Mouse (Mus musculus): ENCODE measurements around the gene Cracr2b.

The Cracr2b gene

DNA sequence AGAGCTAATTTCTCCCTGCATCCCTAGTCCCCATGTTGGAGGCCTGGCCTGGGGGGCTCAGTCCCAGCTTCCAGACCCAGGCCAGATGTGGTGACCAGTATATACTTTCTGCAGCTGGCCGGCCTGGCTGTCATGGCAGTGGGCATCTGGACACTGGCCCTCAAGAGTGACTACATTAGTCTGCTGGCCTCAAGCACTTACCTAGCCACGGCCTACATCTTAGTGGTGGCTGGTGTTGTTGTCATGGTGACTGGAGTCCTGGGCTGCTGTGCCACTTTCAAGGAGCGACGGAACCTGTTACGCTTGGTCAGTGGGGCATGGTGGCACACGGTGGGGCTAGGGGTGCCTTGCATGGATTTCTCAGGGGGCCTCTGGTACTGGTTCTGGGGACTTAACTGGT, 8.5 kb downstream of the Cracr2b start:
- DNase-seq (ENCODE audit: low read depth, low spot score) = no peak

DNA sequence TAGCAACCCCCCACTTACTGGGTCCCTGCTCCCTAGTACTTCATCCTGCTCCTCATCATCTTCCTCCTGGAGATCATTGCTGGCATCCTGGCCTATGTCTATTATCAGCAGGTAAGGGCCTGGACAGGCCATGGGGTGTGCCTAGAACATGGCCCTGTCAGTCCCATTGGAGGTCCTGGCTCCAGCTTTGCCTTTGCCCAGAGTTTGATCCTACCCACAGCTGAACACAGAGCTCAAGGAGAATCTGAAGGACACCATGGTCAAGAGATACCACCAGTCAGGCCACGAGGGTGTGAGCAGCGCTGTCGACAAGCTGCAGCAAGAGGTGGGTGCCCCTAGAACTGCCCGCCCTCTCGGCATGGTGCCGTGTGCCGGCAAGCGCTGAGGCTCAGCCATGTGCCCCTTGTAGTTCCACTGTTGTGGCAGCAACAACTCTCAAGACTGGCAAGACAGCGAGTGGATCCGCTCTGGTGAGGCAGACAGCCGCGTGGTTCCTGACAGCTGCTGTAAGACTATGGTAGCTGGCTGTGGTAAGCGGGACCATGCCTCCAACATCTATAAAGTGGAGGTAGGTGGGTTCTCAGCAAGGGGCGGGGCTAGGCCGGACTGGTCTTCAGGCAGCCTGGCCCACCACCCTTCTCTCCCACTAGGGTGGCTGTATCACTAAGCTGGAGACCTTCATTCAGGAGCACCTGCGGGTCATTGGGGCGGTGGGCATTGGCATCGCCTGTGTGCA, 9.2 kb downstream of the Cracr2b start:
- DNase-seq (ENCODE audit: low read depth, low spot score) = no peak

DNA sequence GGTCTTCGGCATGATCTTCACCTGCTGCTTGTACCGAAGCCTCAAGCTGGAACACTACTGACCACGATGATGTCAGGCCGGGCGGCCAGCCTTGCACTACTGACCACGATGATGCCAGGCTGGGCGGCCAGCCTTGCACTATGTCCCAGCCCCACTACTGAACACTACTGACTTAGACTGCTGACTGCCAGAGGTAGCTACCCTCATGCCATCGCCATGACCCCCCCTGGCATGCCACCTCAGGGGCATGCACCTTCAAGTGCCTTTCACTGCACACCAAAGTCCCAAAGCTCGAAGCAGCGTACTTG, 9.7 kb downstream of the Cracr2b start:
- DNase-seq (ENCODE audit: low read depth, low spot score) = no peak

DNA sequence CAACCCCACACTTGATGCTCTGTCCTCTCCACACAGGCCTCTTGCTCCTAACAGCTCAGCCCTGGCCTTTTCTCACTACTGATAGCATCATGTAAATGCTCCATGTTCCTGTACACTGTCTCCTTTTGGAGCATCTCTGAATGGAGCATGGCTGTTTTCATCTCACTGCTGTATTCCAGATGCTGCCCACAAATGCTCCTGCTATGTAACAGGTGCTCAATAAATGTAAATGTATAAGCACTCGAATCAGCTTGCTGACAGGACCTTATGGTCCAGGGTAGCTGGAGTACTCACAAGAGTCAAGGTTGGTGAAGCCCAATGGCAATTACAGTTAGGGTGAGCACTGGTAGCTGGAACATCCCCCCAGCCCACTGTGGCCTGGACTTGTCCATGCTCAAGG, 10.3 kb downstream of the Cracr2b start:
- no peak for DNase-seq (ENCODE audit: low read depth, low spot score)

DNA sequence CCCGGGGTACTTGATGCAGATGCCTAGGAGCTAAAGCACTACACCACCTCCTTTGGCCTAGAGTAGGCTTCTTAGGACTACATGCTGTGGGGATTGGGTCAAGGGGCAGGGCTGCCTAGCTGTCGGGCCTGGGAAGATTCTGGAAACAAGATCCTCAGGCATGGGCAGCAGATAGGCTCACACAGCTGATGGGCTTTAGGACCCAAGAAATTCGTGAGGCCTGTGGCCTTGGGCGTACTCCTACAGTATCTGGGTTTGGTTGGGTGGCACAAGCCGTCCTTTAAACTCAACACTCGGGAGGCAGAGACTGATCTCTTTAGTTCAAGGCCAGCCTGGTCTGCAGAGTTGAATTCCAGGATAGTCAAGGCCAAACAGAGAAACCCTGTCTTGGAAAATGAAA, 11.3 kb downstream of the Cracr2b start:
- no peak for DNase-seq (ENCODE audit: low read depth, low spot score)

DNA sequence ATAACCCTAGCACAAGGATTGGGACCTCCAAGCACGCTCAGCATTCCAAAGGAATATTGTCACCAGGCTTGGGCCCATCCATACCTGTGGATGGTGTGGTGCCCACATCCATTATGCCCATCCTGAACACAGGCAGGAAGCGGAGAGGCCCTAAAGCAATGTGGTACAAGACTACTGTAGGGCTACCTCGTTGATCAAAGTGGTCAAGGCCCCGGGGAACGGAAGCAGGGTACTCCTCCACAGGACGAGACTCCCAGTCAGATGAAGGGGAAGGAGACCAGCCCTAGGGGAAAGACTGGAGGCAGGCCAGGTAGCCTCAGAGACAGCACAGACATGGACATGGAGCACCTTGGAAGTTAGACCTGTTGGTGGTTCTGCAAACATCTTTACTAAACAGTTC, 11.9 kb downstream of the Cracr2b start:
- DNase-seq (ENCODE audit: low read depth, low spot score) = no peak

DNA sequence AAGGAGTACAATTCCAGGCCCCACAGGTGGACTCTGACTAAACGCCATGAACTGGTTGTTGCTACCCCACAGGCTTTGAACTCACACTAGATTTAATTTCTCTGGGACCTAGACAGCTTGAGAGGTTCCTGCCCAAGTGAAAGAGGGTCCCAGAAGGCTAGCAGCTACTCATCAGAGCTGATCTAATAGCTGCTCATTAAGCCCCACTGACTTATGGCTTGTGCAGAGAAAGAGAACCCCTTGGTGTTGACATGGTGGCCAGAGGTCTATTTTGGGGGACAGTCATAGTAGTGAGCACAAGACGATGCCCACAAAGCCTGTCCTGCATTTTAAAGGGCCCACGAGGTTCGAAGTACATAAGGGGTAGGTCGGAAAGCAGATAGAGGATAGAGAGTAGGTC, 13.3 kb downstream of the Cracr2b start:
- DNase-seq (ENCODE audit: low read depth, low spot score) = no peak

DNA sequence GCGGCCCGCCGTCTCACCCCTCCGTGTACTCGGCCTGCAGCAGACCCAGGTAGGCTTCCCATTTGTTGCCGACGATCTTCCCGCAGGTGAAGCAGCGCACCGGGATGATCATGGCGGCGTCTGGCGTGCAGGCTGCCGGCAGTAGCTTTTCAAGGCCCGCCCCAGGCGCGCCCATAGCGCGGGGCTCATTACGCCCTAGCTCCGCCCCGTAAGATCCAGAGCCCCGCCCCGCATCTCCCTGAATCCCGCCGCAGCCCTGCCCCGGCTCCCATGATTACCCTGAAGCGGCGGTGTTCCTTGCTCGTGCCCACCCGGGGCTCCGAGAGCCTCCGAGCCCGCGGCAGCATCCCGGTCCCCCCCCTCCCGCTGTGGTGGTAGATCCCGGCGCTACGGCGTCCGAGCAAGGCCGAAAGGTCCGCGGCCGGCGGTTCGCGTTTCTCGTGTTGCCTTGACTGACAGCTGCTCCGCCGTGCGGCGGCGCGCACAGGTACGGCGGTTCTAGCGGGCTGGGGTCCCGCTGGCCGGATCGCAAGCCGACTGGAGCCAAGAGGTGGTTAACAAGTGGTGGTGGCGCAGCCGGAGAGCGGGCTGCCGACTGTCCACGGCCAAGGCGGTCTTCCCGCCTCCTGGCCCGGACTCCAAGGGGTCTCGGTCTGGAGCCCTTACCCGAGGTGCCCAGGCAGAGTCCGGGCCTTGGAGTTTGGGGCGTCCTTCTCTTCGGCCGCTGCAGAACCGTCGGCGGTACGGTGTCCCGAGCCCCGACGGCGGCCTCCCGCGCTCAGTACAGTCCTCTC, 14.3 kb downstream of the Cracr2b start, which contains the start of the genes Polr2l and Tspan4:
Polr2l (minus strand) TSS at position 122 of the 794 bp plus-strand sequence.
Tspan4 (plus strand) TSS at position 230 of the 794 bp plus-strand sequence.
- DNase-seq (ENCODE audit: low read depth, low spot score) = peak; percentile 81

DNA sequence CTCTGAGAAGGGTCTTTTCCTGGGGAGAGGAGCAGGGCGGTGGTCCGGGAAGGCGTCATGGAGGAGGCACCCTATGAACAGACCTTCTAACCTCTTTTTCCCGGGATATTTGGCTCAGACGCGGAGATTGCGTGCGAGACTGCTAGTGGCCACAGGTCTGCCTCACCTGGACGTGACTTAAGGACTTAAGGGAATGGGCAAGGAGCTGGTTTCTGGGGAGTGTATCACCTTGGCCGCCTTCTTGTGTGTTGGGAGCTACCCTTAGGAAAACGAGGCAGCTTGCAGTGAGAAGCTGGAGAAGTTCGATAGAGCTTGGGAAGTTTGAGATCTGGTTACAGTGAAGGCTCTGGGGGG, 14.9 kb downstream of the Cracr2b start:
- DNase-seq (ENCODE audit: low read depth, low spot score) = no peak

DNA sequence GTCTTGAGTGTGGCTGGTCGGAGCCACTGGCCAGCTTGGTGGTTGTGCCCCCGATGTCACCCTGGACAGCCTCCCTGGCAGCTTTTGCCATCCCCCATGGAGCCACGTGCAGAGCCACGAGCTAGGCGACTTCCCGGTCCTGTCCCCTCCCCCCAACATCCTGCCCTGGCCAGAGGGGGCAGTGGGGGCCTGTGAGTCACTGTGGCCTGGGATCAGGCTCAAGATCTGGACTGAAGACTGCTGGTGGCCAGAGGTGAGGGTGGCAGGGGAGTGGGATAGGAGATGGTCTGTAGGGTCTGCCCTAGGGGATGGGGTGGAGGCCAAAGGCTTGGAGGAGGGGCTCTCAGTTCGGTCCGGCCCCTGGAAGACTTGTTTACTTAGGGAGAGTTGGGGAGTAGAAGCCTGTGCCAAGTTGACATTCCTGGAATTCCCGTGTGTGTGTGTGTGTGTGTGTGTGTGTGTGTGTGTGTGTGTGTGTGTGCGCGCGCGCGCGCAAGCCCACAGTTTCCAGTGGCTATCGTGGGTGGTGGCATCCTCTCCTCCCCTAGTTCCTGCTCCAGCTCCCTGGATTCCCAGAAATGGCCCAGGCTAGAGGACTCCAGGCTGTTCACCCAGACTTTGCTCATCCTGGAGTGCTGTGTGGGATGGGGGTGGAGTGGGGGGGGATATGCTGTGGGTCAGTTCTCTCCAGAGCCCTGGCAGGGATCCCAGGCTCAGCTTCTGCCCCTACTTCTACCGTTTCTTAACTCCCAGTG, 15.5 kb downstream of the Cracr2b start:
- no peak for DNase-seq (ENCODE audit: low read depth, low spot score)

DNA sequence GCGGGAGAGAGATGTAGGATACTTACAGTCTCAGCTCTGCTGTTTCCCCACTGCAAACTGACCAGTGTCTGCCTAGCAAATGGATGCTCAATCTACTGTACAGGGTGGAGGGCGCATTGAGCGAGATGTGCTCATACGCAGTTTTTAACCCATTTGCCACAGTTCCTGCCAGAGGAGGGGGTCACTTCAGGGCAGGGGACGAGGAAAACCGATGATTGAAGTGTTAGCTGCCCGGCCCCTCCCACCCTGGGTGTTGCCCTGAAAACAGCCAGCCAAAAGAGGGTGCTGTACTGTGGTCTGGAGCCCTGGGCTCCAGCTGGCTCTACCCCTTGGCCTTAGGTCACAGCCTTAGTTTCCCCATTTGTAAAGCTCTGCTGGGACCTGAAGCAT, 16.1 kb downstream of the Cracr2b start:
- DNase-seq (ENCODE audit: low read depth, low spot score) = no peak

DNA sequence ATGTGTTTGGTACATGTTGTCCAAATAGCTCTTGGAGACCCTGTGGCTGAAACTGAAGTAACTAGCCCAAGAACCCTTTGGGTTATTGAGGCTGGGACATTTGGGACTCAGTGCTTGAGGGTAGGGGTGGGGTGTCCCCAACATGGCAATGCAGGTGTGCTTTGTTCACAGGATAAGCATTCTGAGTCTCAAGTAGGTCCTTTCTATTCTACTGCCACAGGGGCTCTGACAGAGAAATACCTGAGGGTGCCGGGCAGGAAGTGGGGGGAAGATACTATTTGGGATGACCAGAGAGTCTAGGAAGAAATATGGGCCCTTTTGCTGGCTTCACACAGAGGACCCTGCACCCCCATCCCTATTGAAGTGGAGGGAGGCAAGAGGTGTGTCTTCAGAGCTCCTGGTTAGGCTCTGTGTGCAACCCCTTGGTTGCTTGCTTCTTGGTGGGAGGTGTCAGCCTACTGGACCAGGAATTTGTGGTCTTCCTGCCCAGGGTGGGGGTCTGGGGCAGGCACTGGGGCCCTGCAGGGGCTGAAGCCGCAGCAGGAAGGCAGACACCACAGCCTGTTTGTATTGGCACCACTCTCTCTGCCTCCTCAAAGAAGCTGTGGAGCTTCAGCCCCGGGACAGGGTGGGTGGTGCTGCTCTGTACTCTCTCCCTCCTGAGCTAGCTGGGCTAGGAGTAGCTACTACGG, 16.8 kb downstream of the Cracr2b start:
- DNase-seq (ENCODE audit: low read depth, low spot score) = no peak

DNA sequence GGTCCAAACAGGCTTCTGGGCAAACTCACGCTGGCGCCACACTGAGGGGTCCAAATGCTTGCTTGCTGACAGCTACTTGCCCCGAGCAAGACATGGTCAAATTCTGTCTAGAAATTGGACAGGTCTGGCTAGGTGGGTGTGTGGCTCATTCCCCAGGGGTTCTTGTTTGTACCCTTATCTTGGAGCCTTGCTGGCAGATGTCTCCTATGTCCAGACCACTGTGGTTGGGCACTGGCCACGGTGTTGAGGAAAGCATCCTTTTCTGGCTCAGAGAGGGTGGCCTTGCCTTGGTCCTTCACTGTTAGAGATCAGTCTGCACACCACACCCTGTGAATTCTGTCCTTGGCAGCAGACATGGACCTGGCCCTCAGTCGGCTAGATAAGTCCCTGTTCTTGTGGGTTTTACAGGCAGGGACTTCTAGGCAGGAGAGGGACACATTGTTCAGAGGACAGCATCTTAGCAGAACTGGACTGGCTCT, 17.4 kb downstream of the Cracr2b start:
- no peak for DNase-seq (ENCODE audit: low read depth, low spot score)

DNA sequence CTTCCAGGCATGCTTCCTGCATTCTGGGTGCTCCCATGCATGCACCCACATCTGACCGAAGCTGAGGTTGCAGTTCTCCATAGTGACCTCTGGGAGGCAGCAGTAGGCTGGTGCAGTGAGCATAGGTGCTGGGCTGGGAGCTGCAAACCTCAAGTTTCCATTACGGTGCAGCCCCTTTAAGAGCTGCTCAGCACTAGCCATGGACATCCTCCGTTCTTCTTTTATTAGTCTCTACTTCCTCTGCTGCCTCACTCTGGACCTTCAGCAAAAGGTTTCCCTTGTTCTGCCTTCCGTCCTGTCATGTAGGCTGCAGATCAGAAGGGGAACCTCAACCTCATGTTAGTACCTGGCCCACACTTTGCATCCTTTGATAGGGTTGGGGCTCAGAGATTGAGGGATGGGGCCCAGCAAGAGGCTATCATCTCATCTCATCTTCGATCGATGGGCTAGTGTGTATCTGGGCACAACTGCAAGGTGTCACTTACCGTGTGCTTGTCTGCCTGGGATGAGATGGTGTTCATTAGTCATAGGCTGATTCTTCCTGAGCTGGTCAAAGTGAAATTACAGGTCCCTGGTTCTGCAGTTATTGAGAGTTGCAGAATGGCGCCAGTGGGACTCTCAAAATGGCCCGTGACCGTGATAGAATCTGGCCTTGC, 20.1 kb downstream of the Cracr2b start:
- peak; percentile 80 for DNase-seq (ENCODE audit: low read depth, low spot score)

DNA sequence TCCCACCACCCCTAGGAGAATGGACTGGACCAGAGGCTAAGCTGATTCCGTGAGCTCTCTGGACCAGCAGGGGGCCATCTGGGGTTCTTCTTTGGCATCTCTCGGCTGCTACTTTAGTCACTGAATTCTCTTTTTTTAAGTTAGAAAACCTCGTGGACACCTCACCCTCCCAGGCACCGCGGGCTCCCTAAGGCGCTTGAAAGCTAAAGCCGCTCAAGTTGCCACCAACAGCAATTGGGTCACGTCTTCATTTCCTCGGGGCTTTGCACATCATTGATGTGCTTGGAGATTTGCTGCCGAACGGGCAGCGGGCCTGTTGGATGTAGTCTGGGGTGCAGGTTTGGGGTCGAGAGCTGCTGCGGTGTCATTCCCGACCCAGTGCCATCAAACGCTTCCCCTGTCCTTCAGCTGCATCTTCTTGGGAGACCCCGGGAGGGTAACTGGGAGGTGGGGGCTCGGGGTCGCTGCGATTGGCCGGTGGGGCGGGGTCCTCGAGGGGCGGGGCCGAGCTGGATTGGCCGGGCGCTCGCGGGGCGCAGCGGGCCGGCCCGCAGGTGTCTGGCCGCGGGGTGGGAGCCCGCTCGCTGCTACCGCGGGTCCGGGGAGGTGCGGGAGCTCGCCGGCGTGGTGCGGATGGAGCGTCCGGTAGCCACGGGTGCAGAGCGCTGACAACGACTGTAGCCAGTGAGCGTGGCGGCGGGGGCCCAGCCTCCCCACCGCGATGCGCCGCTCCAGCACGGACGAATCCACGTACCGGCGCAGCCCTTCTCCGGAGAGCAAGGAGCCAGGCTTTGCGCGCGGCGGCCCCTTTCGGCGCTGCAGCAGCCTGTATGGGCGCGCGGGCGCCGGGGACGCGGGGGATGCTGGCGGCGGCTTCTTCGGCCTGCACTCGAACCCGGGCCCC, 20.9 kb downstream of the Cracr2b start:
- no peak for DNase-seq (ENCODE audit: low read depth, low spot score)

DNA sequence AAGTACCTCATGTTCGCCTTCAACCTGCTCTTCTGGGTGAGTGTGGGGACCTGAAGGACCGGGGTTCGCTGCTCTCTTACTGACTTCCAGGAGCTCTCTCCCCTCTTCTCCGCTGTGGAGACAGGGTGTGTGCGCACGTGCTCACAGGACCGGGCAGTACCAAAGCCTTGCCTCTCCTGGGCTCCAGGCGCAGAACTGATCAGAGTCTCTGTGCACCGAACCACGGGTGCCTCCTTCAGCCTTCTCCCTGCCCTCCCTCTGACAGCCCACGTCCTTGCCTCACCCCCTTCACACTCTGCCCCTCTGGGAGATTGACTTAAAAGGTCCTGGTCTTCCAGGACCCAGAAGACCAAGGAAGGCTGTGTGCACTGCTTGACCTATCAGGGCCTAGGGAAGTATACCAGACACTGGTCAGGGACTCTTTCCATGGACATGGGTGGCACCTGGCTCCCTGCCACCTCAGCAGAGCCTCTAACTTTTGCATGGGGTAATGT, 21.7 kb downstream of the Cracr2b start:
- no peak for DNase-seq (ENCODE audit: low read depth, low spot score)

DNA sequence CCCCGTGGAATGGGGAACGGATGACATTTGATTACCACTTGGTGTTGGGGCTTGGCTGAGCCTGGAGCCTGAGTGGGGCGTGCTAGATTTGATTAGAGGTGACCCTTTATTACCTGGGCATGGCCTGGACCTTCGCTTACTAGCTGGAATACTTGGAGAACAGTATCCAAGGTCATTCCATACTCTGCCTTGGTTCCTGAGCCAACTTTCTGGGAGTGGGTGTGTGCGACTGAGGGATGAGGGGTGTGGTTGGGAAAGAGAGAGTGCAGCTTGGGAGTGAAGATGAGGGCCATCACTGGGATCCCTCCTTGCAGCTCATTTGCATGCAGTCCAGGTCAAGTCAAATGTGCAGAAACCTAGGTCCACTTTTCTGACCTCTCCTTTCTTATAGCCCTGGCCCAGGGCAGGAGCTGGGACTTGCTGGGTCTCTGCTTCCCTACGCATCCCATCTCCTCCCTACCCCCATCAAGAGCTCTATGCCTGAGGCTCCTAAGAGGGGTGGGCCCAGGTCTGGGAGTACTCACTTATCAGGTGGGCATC, 22.3 kb downstream of the Cracr2b start:
- no peak for DNase-seq (ENCODE audit: low read depth, low spot score)

DNA sequence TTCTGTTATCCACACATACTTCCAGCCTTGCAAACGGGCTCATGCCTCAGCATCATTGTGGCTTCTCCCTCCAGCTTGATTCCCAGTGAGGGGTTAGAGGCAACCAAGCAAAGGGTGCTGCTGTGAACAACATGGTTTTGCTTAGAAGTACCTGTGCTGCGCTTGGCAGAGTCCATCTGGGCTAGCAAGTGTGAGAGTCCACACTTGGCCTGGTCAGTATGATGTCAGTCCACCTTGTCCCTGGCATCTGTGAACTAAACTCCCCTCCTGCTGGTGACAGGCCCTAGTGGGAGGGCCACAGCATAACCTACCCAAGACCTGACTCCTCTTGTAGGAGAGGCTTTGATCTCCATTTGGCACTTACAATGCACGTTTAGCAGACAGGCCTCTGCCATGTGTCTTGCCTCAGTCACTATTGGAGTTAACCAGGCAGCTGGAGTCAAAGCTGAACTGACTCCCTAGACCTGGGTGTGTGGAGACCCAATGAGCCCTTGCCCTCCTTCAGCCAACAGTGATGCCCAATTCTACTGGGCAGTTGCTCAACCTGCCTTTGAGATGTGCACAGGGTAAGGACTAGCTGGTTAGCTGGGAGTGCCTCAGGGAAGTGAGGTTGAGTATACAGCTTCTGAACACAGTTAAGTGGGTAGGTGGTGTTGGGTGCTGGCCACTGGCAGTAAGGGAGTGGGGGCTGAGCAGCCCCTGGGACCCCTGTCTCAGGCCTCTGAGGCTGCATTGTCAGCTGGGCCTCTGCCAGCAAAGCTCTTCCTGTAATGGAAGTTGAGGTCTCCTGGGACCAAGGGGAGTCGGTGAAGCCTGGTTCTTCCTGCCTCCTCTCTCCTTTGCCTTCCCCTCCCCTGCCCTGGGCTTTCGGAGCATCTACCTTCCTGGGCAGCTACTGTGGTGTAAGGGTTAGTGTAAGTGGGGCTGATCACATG, 23.6 kb downstream of the Cracr2b start:
- no peak for DNase-seq (ENCODE audit: low read depth, low spot score)

DNA sequence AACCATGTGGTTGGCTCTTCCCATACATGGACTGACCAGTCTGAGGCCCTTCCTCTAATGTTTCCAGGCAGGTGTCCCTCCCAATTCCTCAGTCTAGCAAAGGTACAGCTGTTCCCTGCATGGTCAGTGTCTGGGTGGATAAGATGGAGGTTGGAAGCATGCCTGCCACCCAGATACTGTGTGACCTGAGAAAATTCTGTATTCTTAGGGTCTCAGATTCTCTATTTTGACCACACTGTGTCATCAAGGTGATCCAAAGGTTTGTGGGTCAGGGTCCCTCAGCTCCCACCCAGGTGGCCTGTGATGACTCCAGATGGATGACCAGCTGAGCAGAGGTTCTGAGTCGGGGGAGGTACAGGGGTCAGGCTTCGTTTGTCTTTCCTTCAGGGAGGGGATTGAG, 24.3 kb downstream of the Cracr2b start:
- DNase-seq (ENCODE audit: low read depth, low spot score) = no peak

Measured in forelimb bud, embryonic 11.5 days (tissue).